Mouse (Mus musculus) small intestine, adult 2 months (tissue): Measurements from ENCODE around the gene Gm45713. TPM values are rescaled to one million over a fixed set of nuclear protein-coding genes. Genes with fewer than 3 reads are reported as not detected.

Source experiments
- H3K27ac ChIP-seq: fragments of 200-500 bp; 2 replicates; pipeline ENCODE4 v1.5.1; 2012; ENCODE audit warnings: low read depth, low read length, control low read depth, inconsistent platforms; ENCODE audit not compliant: insufficient read depth
- H3K27me3 ChIP-seq: fragments of 200-500 bp; 2 replicates; pipeline ENCODE4 v1.6.1; 2012; ENCODE audit warnings: mild to moderate bottlenecking, moderate library complexity, low read length, inconsistent platforms; ENCODE audit not compliant: control insufficient read depth, insufficient read depth
- H3K36me3 ChIP-seq: fragments of 200-500 bp; 2 replicates; pipeline ENCODE4 v1.6.1; 2012; ENCODE audit warnings: mild to moderate bottlenecking, low read length, control low read depth, inconsistent platforms; ENCODE audit not compliant: control insufficient read depth, insufficient read depth
- H3K4me1 ChIP-seq: fragments of 200-500 bp; 2 replicates; pipeline ENCODE4 v1.6.1; 2012; ENCODE audit warnings: low read length, inconsistent platforms, mixed read lengths; ENCODE audit not compliant: control insufficient read depth, insufficient read depth, insufficient read length
- H3K4me3 ChIP-seq: fragments of 200-500 bp; 2 replicates; pipeline ENCODE4 v1.5.1; 2012; ENCODE audit warnings: low read depth, mild to moderate bottlenecking, control low read depth, inconsistent platforms, low read length, moderate library complexity
- CTCF ChIP-seq: fragments of 200-500 bp; IDR thresholded peaks from 2 replicates; pipeline ENCODE4 v1.5.1; 2012; ENCODE audit warnings: low read depth, mild to moderate bottlenecking, control low read depth, inconsistent platforms, low read length, moderate library complexity, mixed read lengths; ENCODE audit not compliant: insufficient replicate concordance, insufficient read length; ENCODE audit errors: extremely low read depth
- POLR2A ChIP-seq: fragments of 200-500 bp; IDR thresholded peaks from 2 replicates; pipeline ENCODE4 v1.6.1; 2012; ENCODE audit warnings: low read depth, mild to moderate bottlenecking, control low read depth, inconsistent platforms, low read length, moderate library complexity
- WGBS: fragments of 180-500 bp; shearing (Covaris S2); methylation state at CpG from one replicate; pipeline ENCODE4 v1.1.7; 2018; 5-methylcytosine and 5-hydroxymethylcytosine counted together
- polyA plus RNA-seq: library from polyadenylated mRNA; depleted of rRNA; stranded (reverse); fragments of >200 nt; gene quantifications from 2 replicates; pipeline ENCODE4 v1.2.3, GENCODE M21; 2012; rRNA removed

Gene Gm45713
- 1.5 TPM in 1 of 2 replicates, not detected in the other for polyA plus RNA-seq

DNA sequence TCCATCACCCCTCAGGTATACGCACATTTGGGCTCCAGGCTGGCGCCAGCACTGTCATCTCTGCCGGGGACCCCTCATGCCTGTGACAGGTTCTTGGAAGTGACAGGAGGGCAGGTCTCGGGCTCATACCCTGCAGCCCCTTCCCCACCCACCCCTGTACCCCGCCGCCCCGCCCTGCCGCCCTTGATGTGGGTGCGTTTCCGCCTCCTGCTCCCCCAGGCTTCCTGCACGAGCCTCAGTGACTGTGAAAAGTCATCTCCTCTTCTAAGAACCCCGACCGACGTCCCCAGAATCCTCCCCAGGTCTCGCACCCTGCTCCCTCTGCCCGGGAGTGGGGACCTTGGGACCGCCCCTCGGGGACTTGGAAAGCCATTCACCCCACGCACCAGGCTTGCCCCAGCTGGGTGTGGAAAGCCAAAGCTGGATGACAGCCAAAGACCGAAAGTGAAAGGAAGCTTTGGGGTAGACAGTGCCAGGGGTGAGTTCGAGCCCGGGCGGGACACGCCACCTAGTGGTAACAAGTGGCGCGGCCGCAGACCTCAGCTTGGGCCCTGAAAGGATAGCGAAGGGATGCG, at the start of gene Gm45713, which contains the start of gene Flt3l:
TSS of gene Gm45713 (minus strand) at position 239 of the 575 bp plus-strand sequence.
TSS of gene Flt3l (minus strand) at position 440 of the 575 bp plus-strand sequence.
- Histone ChIP-seq H3K27me3 (no peaks in the 10 kb centered on the region), H3K4me1 (0 out of 2 replicates have a peak, but pooled peaks cover 4% of the 10 kb centered on the region), H3K4me3 (peak within 1 kb of the TSS; percentile 81), H3K27ac (peak within 1 kb of the TSS; percentile 70), H3K36me3 (no peaks in the 10 kb centered on the region)
- WGBS: 2% methylated on average over 29 of the region's 29 CpGs
- TF ChIP-seq CTCF: peak; percentile 95
- peak; percentile 40; the same call in 1 of the 2 replicates for TF ChIP-seq POLR2A

DNA sequence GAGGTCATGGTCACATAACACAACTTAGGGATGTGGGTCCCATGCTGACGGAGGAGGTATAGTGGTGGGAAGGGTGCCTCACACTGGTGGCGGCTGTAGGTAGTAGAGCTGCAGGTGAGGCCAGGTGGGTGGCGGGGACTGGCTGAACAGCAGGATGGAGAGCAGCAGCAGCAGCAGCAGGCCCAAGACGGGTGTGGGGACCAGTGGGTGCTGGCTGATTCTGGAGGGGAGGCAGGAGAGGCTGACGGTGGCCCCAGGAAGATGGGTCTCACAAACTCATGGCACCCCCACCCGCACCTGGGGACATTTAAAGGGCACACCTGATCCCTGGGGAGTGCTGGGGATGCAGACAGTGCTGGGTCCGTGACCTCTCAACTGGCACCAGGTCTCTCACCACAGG, 47.6 kb upstream of the Gm45713 start:
- Histone ChIP-seq H3K27ac (no peak overlapping the region), H3K4me3 (no peak overlapping the region), H3K36me3 (no peaks in the 10 kb centered on the region), H3K27me3 (peaks cover 32% of the 10 kb centered on the region), H3K4me1 (peaks cover 10% of the 10 kb centered on the region)
- WGBS: 68% methylated on average over 7 of the region's 7 CpGs
- no peak for TF ChIP-seq CTCF
- no peak for TF ChIP-seq POLR2A

DNA sequence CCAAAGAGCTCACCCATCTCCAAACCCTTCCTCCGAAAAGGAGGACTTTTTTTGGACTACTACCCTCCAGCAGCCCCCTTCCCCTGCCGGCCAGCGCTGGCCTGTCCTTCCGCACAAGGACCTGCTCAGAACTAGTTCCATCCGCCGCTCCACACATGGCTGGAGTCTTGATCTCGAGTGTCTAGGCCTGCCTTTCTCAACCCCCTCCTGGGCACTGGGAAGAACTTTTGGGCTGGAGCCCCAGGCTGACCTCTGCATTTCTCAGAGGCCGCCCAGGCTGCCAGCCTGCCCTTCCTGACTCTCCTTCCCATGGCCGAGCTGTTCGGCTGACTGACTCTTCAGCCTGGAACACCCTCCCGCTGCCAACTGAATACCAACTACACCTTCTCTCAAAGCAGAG, 46.6 kb upstream of the Gm45713 start:
- H3K4me1 ChIP-seq: peaks cover 10% of the 10 kb centered on the region
- H3K27ac ChIP-seq: no peak overlapping the region
- H3K27me3 ChIP-seq: peaks cover 42% of the 10 kb centered on the region
- H3K36me3 ChIP-seq: no peaks in the 10 kb centered on the region
- WGBS: 20% methylated on average over 11 of the region's 11 CpGs
- no peak for TF ChIP-seq POLR2A
- no peak for TF ChIP-seq CTCF
- peak overlapping the region; percentile 40 for H3K4me3 ChIP-seq

DNA sequence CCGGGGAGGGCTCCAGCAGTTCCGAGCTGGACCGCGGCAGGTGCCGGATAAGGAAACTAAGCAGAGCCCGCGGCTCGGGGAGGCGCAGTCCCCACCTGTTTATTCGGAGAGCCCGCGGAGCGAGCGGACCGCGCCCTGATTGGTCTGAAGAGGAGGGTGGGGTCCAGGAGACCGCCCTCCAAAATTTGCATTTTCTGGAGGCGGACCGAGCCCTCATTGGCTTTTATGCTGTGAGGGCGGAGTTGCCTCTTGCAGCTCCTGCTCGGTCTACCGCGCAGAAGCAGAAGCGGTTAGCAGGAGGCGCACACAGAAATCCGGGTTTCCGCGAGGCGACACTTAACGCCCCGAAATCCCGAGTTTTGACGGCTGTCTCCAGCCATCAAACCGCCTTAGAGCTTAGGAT, 46.2 kb upstream of the Gm45713 start:
- Histone ChIP-seq H3K4me3 (peak overlapping the region; percentile 54), H3K4me1 (peaks cover 10% of the 10 kb centered on the region), H3K27ac (no peak overlapping the region), H3K36me3 (no peaks in the 10 kb centered on the region), H3K27me3 (peaks cover 46% of the 10 kb centered on the region)
- under 1% methylated on average over 34 of the region's 34 CpGs for WGBS
- TF ChIP-seq CTCF (no peak), POLR2A (no peak)

DNA sequence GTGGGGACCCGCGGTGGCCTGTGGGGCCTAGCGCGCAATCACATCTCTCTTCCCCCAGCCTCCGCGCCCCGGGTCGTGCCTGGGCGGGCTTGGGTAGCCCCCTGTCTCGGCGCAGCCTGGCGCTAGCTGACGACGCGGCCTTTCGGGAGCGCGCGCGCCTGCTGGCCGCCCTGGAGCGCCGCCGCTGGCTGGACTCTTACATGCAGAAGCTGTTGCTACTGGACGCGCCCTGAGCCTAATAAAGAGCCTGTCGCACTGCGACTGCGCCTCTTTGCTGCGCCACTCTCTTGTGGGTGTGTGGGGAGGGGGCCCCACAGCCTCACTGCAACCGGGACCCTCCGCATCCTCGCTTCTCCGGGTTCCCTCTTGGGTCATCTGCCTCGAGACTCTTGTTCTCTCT, 45.5 kb upstream of the Gm45713 start:
- TF ChIP-seq POLR2A: no peak
- no peak for TF ChIP-seq CTCF
- peaks cover 10% of the 10 kb centered on the region for H3K4me1 ChIP-seq
- H3K4me3 ChIP-seq: peak overlapping the region; percentile 11; the same call in 1 of the 2 replicates
- H3K27ac ChIP-seq: no peak overlapping the region
- H3K27me3 ChIP-seq: peaks cover 53% of the 10 kb centered on the region
- H3K36me3 ChIP-seq: no peaks in the 10 kb centered on the region
- 5% methylated on average over 35 of the region's 35 CpGs for WGBS

DNA sequence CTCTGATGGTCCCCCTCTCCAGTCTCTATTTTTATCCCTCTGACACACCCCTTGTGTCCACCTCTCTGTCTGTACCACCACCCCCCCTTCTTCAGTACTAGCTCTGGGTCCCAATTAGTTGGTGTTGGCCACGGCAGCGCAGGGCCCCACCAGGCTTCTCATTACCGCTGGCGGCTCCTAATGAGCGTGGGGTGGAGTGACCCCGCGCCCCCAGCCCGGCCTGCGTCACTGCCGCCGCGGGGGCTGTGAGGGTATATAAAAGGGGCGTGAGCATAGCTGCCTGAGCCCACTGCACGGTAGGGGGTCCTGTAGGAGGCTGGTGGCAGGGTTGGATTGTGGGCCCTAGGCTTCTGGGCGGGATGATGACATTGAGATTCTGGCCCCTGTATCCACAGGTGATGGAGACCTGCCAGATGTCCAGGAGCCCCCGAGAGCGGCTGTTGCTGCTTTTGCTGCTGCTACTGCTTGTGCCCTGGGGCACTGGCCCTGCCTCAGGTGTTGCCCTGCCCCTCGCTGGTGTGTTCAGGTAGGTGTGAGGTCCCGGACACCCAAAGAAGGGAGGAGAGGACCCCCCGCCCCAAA, 45.0 kb upstream of the Gm45713 start, which contains the start of gene Pth2:
TSS of gene Pth2 (plus strand) at position 100 of the 582 bp plus-strand sequence.
- Histone ChIP-seq H3K4me1 (peaks cover 10% of the 10 kb centered on the region), H3K36me3 (no peaks in the 10 kb centered on the region), H3K27ac (no peak within 1 kb of the TSS), H3K4me3 (peak within 1 kb of the TSS; percentile 11; the same call in 1 of the 2 replicates), H3K27me3 (peaks cover 59% of the 10 kb centered on the region)
- WGBS: 28% methylated on average over 20 of the region's 20 CpGs
- TF ChIP-seq CTCF (no peak), POLR2A (no peak)

DNA sequence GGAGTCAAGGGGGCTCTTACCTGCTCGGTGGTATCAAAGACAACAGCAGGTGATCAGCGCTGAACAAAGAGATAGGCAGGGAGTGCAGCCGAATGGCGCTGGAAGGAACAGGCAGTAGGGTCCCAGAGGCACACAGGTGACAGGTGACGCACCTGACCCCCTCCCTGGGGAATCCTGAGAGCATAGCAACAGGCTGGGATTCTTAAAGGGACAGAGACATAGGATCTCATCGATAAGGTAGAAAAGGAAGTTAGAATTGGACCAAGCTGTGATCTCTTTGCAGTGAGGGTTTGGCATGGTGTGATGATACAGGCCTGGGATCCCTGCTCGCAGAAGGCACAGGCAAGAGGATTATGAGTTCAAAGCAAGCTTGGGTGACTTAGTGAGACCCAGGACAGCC, 43.4 kb upstream of the Gm45713 start, which contains the start of gene Gfy:
TSS of gene Gfy (minus strand) at position 101 of the 400 bp plus-strand sequence.
- WGBS: 33% methylated on average over 7 of the region's 7 CpGs
- Histone ChIP-seq H3K27me3 (peaks cover 64% of the 10 kb centered on the region), H3K27ac (no peak within 1 kb of the TSS), H3K4me3 (no peak within 1 kb of the TSS), H3K4me1 (peaks cover 10% of the 10 kb centered on the region), H3K36me3 (no peaks in the 10 kb centered on the region)
- TF ChIP-seq POLR2A: no peak
- no peak for TF ChIP-seq CTCF
